Mouse (Mus musculus): ENCODE measurements around the gene Map4k1.

Gene Map4k1

GRCm38 (mm10) chr7:29029690-29030656 lies 48.1 kb downstream of the Map4k1 start:
- no peak for DNase-seq

GRCm38 (mm10) chr7:29031641-29032040 lies 49.8 kb downstream of the Map4k1 start:
- no peak for DNase-seq

GRCm38 (mm10) chr7:29032685-29033084 lies 50.8 kb downstream of the Map4k1 start:
- no peak for DNase-seq

- no peak for DNase-seq
Observed at GRCm38 (mm10) chr7:29037261-29037660, 55.4 kb downstream of the Map4k1 start.

- peak; percentile 63 to 91 for DNase-seq
Observed at GRCm38 (mm10) chr7:29039604-29039984, 57.7 kb downstream of the Map4k1 start.

- no peak for DNase-seq
Observed at GRCm38 (mm10) chr7:29039985-29040661, 58.3 kb downstream of the Map4k1 start.

- DNase-seq = no peak
Observed at GRCm38 (mm10) chr7:29041194-29041593, 59.3 kb downstream of the Map4k1 start.

- peak; percentile 71 to 80 for DNase-seq
Observed at GRCm38 (mm10) chr7:29043016-29043673, 61.3 kb downstream of the Map4k1 start.

- DNase-seq = no peak
Observed at GRCm38 (mm10) chr7:29043674-29044057, 61.8 kb downstream of the Map4k1 start.

- no peak for DNase-seq
Observed at GRCm38 (mm10) chr7:29044302-29044701, 62.5 kb downstream of the Map4k1 start.

- no peak for DNase-seq
Observed at GRCm38 (mm10) chr7:29046533-29046932, 64.7 kb downstream of the Map4k1 start.

- no peak for DNase-seq
Observed at GRCm38 (mm10) chr7:29048070-29048469, 66.2 kb downstream of the Map4k1 start.

- DNase-seq = no peak
Observed at GRCm38 (mm10) chr7:29048615-29049014, 66.8 kb downstream of the Map4k1 start.

- peak in 1 of 2 experiments; percentile 46 for DNase-seq
Observed at GRCm38 (mm10) chr7:29050797-29051196, 68.9 kb downstream of the Map4k1 start.

- DNase-seq = peak in 1 of 2 experiments; percentile 11
Observed at GRCm38 (mm10) chr7:29052821-29053220, 71.0 kb downstream of the Map4k1 start.
